ENCODE assay signal across 14 mouse cellular contexts in genomic region chr3:116389500-116390470, GRCm38 (mm10). TPM values are rescaled to one million over a fixed set of nuclear protein-coding genes. Genes with fewer than 3 reads are reported as not detected.
DNase-seq lines count a peak whose midpoint lies in the region; ATAC-seq and TF ChIP-seq lines count a peak whose summit lies in the region.
"Had no signal": no experiment of that assay in that cellular context is flagged by ENCODE, and none has a peak within 500 bp of the region (broad histone marks: within the 10 kb centered on the region; RNA-seq: fewer than 3 reads in every experiment).

No protein-coding gene starts in this region.

- no peak overlapping the region for H3K9ac ChIP-seq in heart, embryonic 13.5 days
- no peak overlapping the region for H3K9ac ChIP-seq in intestine, postnatal 0 days (ENCODE audit: low read depth, low read length)
- H3K9ac ChIP-seq: midbrain, embryonic 13.5 days had no signal

- H3K36me3 ChIP-seq in heart, embryonic 13.5 days: 0 out of 2 replicates have a peak, but pooled peaks cover 3% of the 10 kb centered on the region
- H3K36me3 ChIP-seq in intestine, postnatal 0 days (ENCODE audit: control insufficient read depth, insufficient read depth): no peaks in the 10 kb centered on the region
- H3K36me3 ChIP-seq: midbrain, embryonic 13.5 days had no signal

- peak overlapping the region; percentile 58 for H3K27ac ChIP-seq in heart, embryonic 13.5 days (replicated peaks)
- H3K27ac ChIP-seq in brown adipose tissue, adult 24 weeks (replicated peaks; ENCODE audit: low read depth, low read length): peak overlapping the region; percentile 64
- H3K27ac ChIP-seq in intestine, postnatal 0 days (ENCODE audit: low read depth, low read length): no peak overlapping the region; the same call in 1 of the 2 replicates
- H3K27ac ChIP-seq in left cerebral cortex, adult 2 months: no peak overlapping the region
- H3K27ac ChIP-seq: midbrain, embryonic 13.5 days had no signal

- intact Hi-C loops in left cerebral cortex, adult 2 months (cut with DNase I): no loop called here

- DNase-seq in heart, adult 18-20 months: no peak
- no peak for DNase-seq in left cerebral cortex, adult 2 months (ENCODE audit: extremely low spot score in 1 of 2, low spot score in 2 of 2)
- no peak for DNase-seq in thymus, adult 18-20 months
- DNase-seq: cerebellum, adult 11-12 months; gastrocnemius, postnatal 36 days; heart, postnatal 4 days; right cerebral cortex, postnatal 14 days; thymus, postnatal 4 days had no signal

- H3K27me3 ChIP-seq in heart, embryonic 13.5 days (replicated peaks): no peaks in the 10 kb centered on the region
- no peaks in the 10 kb centered on the region for H3K27me3 ChIP-seq in intestine, postnatal 0 days (replicated peaks; ENCODE audit: control insufficient read depth, insufficient read depth, low read length)
- H3K27me3 ChIP-seq: midbrain, embryonic 13.5 days had no signal

- H3K4me1 ChIP-seq in heart, embryonic 13.5 days: peaks cover 50% of the 10 kb centered on the region
- peaks cover 2% of the 10 kb centered on the region; the same call in 1 of the 2 replicates for H3K4me1 ChIP-seq in brown adipose tissue, adult 24 weeks (ENCODE audit: control insufficient read depth, insufficient read depth, insufficient read length, low read length)
- H3K4me1 ChIP-seq in intestine, postnatal 0 days (replicated peaks; ENCODE audit: control insufficient read depth, insufficient read depth, low read length): no peaks in the 10 kb centered on the region
- H3K4me1 ChIP-seq: midbrain, embryonic 13.5 days had no signal

- H3K4me2 ChIP-seq in heart, embryonic 13.5 days: peak overlapping the region; percentile 40
- peak overlapping the region; percentile 2; the same call in 1 of the 2 replicates for H3K4me2 ChIP-seq in intestine, postnatal 0 days (replicated peaks; ENCODE audit: low read depth)
- H3K4me2 ChIP-seq: midbrain, embryonic 13.5 days had no signal

- no peaks in the 10 kb centered on the region for H3K9me3 ChIP-seq in heart, embryonic 13.5 days
- H3K9me3 ChIP-seq in intestine, postnatal 0 days (ENCODE audit: control insufficient read depth): no peaks in the 10 kb centered on the region
- H3K9me3 ChIP-seq: midbrain, embryonic 13.5 days had no signal

- no peak for ATAC-seq in heart, embryonic 13.5 days (ENCODE audit: extremely low read depth, insufficient number of reproducible peaks, low FRiP score, low TSS enrichment)
- ATAC-seq in intestine, postnatal 0 days: no peak
- ATAC-seq in megakaryocyte-erythroid progenitor cell, adult 5-6 weeks (replicated peaks; ENCODE audit: low FRiP score, low TSS enrichment, poor library complexity, severe bottlenecking): peak; percentile 46
- ATAC-seq: inflammation-experienced regulatory T-cells, adult 6 months; midbrain, embryonic 13.5 days had no signal

- no peak overlapping the region for H3K4me3 ChIP-seq in heart, embryonic 13.5 days
- H3K4me3 ChIP-seq in brown adipose tissue, adult 24 weeks (ENCODE audit: insufficient read depth, low read depth, low read length): no peak overlapping the region
- H3K4me3 ChIP-seq in intestine, postnatal 0 days (ENCODE audit: low read depth, low read length): no peak overlapping the region
- no peak overlapping the region for H3K4me3 ChIP-seq in left cerebral cortex, adult 2 months
- H3K4me3 ChIP-seq: midbrain, embryonic 13.5 days had no signal

- TF ChIP-seq CTCF in intestine, postnatal 0 days (IDR thresholded peaks at IDR 0.05; ENCODE audit: low read depth): no peak
- TF ChIP-seq CTCF in left cerebral cortex, adult 2 months (IDR thresholded peaks at IDR 0.05): no peak

- 79% methylated on average over 14 of the region's 14 CpGs for WGBS in heart, embryonic 13.5 days
- WGBS in intestine, postnatal 0 days: 82% methylated on average over 14 of the region's 14 CpGs

RNA-seq across cellular contexts. Expression of gene Cdc14a, which starts 34.0 kb away (rescaled TPM):
- 3.6 and 3.9 TPM in 2 replicates for polyA plus RNA-seq in heart, embryonic 13.5 days (2015; fragmentation: Nextera tagmentation; extraction: Ambion mirVana)
- total RNA-seq in heart, adult 18-20 months (2021): 1 to 10 TPM; 2.6 to 3.9 TPM
- polyA plus RNA-seq in brown adipose tissue, adult 24 weeks (2012; ENCODE audit: insufficient read depth, insufficient read length, missing spikeins): 2.7 and 4.2 TPM in 2 replicates
- polyA plus RNA-seq in intestine, postnatal 0 days (2015; fragmentation: Nextera tagmentation; extraction: Ambion mirVana): 6.5 and 6.6 TPM in 2 replicates
- total RNA-seq in megakaryocyte-erythroid progenitor cell, adult 5-6 weeks (2014; fragmentation: Nextera tagmentation): 11.8 and 20.9 TPM in 2 replicates
- 18.7 and 30.9 TPM in 2 replicates for total RNA-seq in megakaryocyte-erythroid progenitor cell, adult 5-6 weeks (2017)
- total RNA-seq in left cerebral cortex, adult 2 months (2021): 1 to 10 TPM; 2.6 to 4.5 TPM

Comparison
In these comparisons a context has a peak if more than half of its experiments do, and no peak if none do; other contexts are left out.
1. H3K27ac ChIP-seq: peak in heart, embryonic 13.5 days (single experiment) and brown adipose tissue, adult 24 weeks (single experiment); none in intestine, postnatal 0 days (single experiment) and left cerebral cortex, adult 2 months (single experiment).